Mouse (Mus musculus): ENCODE results near the gene Lpp. TPM values are rescaled to one million over a fixed set of nuclear protein-coding genes. Genes with fewer than 3 reads are reported as not detected.

The Lpp gene
- polyA plus RNA-seq, 1 experiment from 2014 or later: 69.5 TPM

- no peak overlapping the region for H3K4me3 ChIP-seq (replicated peaks)
- peaks cover 8% of the 10 kb centered on the region for H3K4me1 ChIP-seq
- no peak overlapping the region for H3K27ac ChIP-seq
- 80% methylated on average over 3 of the region's 3 CpGs for WGBS
- no peak overlapping the region for H3K4me2 ChIP-seq
- no peak for ATAC-seq (ENCODE audit: insufficient read depth, low FRiP score, low read depth)
- H3K9me3 ChIP-seq: no peaks in the 10 kb centered on the region
- H3K9ac ChIP-seq: no peak overlapping the region
- H3K36me3 ChIP-seq: no peaks in the 10 kb centered on the region
- no peaks in the 10 kb centered on the region for H3K27me3 ChIP-seq (replicated peaks)
These were observed 519.7 kb downstream of the Lpp start for GRCm38 (mm10) chr16:24913021-24913420.

DNA sequence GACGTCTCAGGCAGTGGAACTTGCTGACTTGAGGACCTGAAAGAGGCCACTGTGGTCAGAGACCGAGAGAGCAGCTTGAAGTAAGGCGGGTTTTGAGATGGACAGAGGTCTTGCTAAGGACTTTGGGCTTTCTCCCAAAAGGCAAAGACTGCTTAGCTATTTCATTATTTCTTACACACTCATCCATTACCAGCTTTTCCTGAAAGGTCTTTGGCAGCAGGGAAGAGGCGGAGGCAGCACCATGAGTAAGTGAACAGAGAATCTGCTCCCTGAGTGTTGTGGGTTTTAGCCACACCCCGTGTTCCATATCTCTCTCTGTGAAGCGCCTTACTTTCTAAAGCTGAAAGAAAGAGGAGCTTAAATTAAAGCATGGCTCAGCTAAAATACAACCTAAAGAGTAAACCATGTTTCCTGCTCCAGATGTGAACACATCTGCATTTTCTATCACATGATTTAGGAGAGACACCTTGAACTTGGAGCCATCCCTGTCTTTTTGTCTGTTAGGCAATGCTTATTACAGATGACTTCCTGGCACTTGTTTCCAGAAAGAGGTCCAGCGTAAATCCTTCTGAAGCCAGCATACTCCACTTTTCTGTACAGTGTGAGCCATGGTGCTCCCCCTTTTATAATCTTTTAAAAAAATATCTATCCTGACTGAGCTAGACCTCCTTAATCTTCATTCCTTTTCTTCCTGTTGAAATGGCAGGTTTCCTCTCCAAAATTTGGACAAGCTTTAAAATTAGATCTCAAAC, 520.5 kb downstream of the Lpp start:
- Histone ChIP-seq H3K4me3 (replicated peaks) (no peak overlapping the region), H3K4me1 (peaks cover 8% of the 10 kb centered on the region), H3K9me3 (no peaks in the 10 kb centered on the region), H3K4me2 (no peak overlapping the region), H3K36me3 (no peaks in the 10 kb centered on the region), H3K9ac (no peak overlapping the region), H3K27me3 (replicated peaks) (no peaks in the 10 kb centered on the region), H3K27ac (peak overlapping the region; percentile 67; the same call in 1 of the 2 replicates)
- WGBS: 48% methylated on average over 7 of the region's 7 CpGs
- ATAC-seq (ENCODE audit: insufficient read depth, low FRiP score, low read depth): no peak

DNA sequence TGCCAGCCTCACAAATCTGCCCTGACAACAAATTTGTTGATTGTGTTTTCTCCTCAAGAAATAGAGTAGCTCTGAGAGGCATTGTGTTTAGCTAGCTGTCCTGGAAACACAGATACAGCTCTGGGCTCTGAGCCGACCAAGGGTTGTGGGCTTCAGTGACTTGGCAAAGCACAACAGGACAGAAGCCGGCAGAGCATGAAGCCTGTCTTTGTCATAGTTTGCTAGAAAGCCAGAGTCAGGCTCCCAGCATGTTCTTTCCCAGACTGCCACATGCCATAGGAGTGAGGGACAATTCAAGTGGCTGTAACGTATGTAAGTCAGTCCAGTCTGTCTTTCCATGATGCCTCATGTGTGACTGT, 521.1 kb downstream of the Lpp start:
- Histone ChIP-seq H3K27ac (0 out of 2 replicates have a peak overlapping the region, but pooled peaks have one; percentile 67), H3K36me3 (no peaks in the 10 kb centered on the region)

DNA sequence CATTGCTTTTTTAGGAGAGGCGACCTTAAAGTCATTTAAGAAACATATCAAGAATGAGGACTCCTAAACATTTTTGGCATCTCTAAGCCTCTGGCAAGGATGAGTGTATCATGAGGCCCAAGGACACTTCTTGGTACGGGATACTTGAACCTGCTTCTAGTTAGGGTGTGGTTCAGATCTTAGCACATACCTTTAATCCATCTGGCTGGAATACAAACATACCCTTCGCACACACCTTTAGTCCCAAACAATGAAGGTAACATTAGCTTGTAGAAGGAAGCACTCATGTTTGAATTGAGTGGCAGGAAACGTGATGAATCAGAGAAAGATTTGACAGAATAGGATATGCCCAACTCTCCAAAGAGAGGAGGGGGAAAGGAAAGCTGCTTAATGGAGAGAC, 522.2 kb downstream of the Lpp start:
- H3K9ac ChIP-seq: no peak overlapping the region
- peaks cover 8% of the 10 kb centered on the region for H3K4me1 ChIP-seq
- no peaks in the 10 kb centered on the region for H3K27me3 ChIP-seq (replicated peaks)
- no peak overlapping the region for H3K4me2 ChIP-seq
- WGBS: 75% methylated on average over 4 of the region's 4 CpGs
- no peaks in the 10 kb centered on the region for H3K36me3 ChIP-seq
- no peaks in the 10 kb centered on the region for H3K9me3 ChIP-seq
- no peak for ATAC-seq (ENCODE audit: insufficient read depth, low FRiP score, low read depth)
- H3K27ac ChIP-seq: no peak overlapping the region
- no peak overlapping the region for H3K4me3 ChIP-seq (replicated peaks)

More for the DNA sequence above, 521.1 kb downstream of the Lpp start:
- ATAC-seq (ENCODE audit: insufficient read depth, low FRiP score, low read depth): 0 out of 2 replicates have a peak, but pooled peaks have one; percentile 58
- no peaks in the 10 kb centered on the region for H3K9me3 ChIP-seq
- H3K27me3 ChIP-seq (replicated peaks): no peaks in the 10 kb centered on the region
- H3K9ac ChIP-seq: no peak overlapping the region
- H3K4me1 ChIP-seq: peaks cover 8% of the 10 kb centered on the region
- 58% methylated on average over 3 of the region's 3 CpGs for WGBS
- H3K4me2 ChIP-seq: no peak overlapping the region
- no peak overlapping the region for H3K4me3 ChIP-seq (replicated peaks)

GRCm38 (mm10) chr16:24919349-24920012, 526.2 kb downstream of the Lpp start:
- WGBS: 43% methylated on average over 11 of the region's 11 CpGs
- H3K36me3 ChIP-seq: no peaks in the 10 kb centered on the region
- no peak overlapping the region for H3K4me2 ChIP-seq
- H3K27ac ChIP-seq: no peak overlapping the region
- H3K4me3 ChIP-seq (replicated peaks): no peak overlapping the region
- ATAC-seq (ENCODE audit: insufficient read depth, low FRiP score, low read depth): no peak
- no peaks in the 10 kb centered on the region for H3K27me3 ChIP-seq (replicated peaks)
- no peaks in the 10 kb centered on the region; the same call in 1 of the 2 replicates for H3K4me1 ChIP-seq
- H3K9ac ChIP-seq: no peak overlapping the region
- H3K9me3 ChIP-seq: no peaks in the 10 kb centered on the region

- Histone ChIP-seq H3K4me3 (replicated peaks) (no peak overlapping the region), H3K4me1 (no peaks in the 10 kb centered on the region), H3K27ac (no peak overlapping the region), H3K36me3 (no peaks in the 10 kb centered on the region), H3K27me3 (replicated peaks) (no peaks in the 10 kb centered on the region), H3K4me2 (no peak overlapping the region), H3K9ac (no peak overlapping the region), H3K9me3 (no peaks in the 10 kb centered on the region)
- ATAC-seq (ENCODE audit: insufficient read depth, low FRiP score, low read depth): no peak
These were observed 536.8 kb downstream of the Lpp start for GRCm38 (mm10) chr16:24930070-24930469.

GRCm38 (mm10) chr16:24930621-24931020, 537.3 kb downstream of the Lpp start:
- H3K4me1 ChIP-seq: no peaks in the 10 kb centered on the region
- H3K27ac ChIP-seq: no peak overlapping the region
- WGBS: 72% methylated on average over 5 of the region's 5 CpGs
- H3K4me2 ChIP-seq: no peak overlapping the region
- no peak overlapping the region for H3K4me3 ChIP-seq (replicated peaks)
- H3K9ac ChIP-seq: no peak overlapping the region
- H3K27me3 ChIP-seq (replicated peaks): no peaks in the 10 kb centered on the region
- no peaks in the 10 kb centered on the region for H3K36me3 ChIP-seq
- no peaks in the 10 kb centered on the region for H3K9me3 ChIP-seq
- no peak for ATAC-seq (ENCODE audit: insufficient read depth, low FRiP score, low read depth)

GRCm38 (mm10) chr16:24932816-24933215, 539.5 kb downstream of the Lpp start:
- Histone ChIP-seq H3K36me3 (no peaks in the 10 kb centered on the region), H3K27me3 (replicated peaks) (no peaks in the 10 kb centered on the region), H3K4me2 (no peak overlapping the region), H3K9ac (no peak overlapping the region), H3K4me1 (no peaks in the 10 kb centered on the region), H3K27ac (no peak overlapping the region), H3K9me3 (no peaks in the 10 kb centered on the region), H3K4me3 (replicated peaks) (no peak overlapping the region)
- 50% methylated on average over 3 of the region's 3 CpGs for WGBS
- no peak for ATAC-seq (ENCODE audit: insufficient read depth, low FRiP score, low read depth)

GRCm38 (mm10) chr16:24933691-24934090, 540.4 kb downstream of the Lpp start:
- Histone ChIP-seq H3K4me3 (replicated peaks) (no peak overlapping the region), H3K27me3 (replicated peaks) (no peaks in the 10 kb centered on the region), H3K9me3 (no peaks in the 10 kb centered on the region), H3K9ac (no peak overlapping the region), H3K4me1 (no peaks in the 10 kb centered on the region), H3K27ac (no peak overlapping the region), H3K36me3 (no peaks in the 10 kb centered on the region), H3K4me2 (no peak overlapping the region)
- 56% methylated on average over 4 of the region's 4 CpGs for WGBS
- no peak for ATAC-seq (ENCODE audit: insufficient read depth, low FRiP score, low read depth)

DNA sequence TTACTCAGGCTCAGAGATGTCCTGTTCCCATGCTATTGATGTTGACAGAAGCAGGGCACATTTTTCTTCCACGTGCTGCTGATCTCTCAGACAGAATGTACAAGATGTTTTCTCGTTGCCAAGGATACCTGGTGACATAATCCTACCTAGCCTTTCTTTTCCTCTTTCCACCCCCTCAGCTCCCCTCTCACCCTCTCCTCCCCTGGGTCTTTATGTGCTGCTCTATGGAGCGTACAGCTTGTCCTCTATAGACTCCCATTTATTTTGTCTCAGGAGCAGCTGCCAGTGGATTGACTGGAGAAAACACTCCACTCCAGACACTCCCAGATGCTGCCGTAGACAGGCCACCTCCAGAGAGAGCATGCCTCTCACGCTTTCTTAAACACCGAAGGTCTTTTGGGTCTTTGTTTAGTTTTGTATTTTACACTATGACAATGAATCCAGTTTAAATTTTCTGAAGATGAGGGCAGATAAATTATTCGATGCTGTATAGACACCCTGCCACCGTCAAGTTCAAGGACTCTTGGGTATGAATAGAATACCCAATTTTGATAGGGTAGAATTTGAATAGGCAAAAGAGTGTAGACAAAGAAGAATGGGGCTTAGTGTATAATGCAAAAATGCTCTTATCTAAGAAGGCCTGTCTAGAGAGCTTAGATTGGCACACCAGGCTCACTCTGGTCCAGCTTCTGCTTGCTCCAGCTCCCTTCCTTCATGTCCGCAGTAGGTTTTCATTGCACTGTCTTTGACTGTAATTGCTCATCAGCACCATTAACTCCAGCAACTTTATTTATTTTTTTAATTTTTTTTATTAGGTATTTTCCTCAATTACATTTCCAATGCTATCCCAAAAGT, 548.2 kb downstream of the Lpp start:
- Histone ChIP-seq H3K36me3 (no peaks in the 10 kb centered on the region), H3K4me3 (replicated peaks) (no peak overlapping the region), H3K4me2 (no peak overlapping the region), H3K9me3 (no peaks in the 10 kb centered on the region), H3K4me1 (no peaks in the 10 kb centered on the region), H3K9ac (no peak overlapping the region), H3K27me3 (replicated peaks) (no peaks in the 10 kb centered on the region), H3K27ac (no peak overlapping the region)
- ATAC-seq (ENCODE audit: insufficient read depth, low FRiP score, low read depth): no peak
- WGBS: 65% methylated on average over 9 of the region's 9 CpGs

- ATAC-seq (ENCODE audit: insufficient read depth, low FRiP score, low read depth): no peak
- no peaks in the 10 kb centered on the region for H3K4me1 ChIP-seq
- H3K4me3 ChIP-seq (replicated peaks): no peak overlapping the region
- no peak overlapping the region for H3K27ac ChIP-seq
- H3K9me3 ChIP-seq: no peaks in the 10 kb centered on the region
- no peaks in the 10 kb centered on the region for H3K27me3 ChIP-seq (replicated peaks)
- H3K36me3 ChIP-seq: no peaks in the 10 kb centered on the region
- H3K4me2 ChIP-seq: no peak overlapping the region
- 29% methylated on average over 6 of the region's 6 CpGs for WGBS
- H3K9ac ChIP-seq: no peak overlapping the region
These were observed 550.4 kb downstream of the Lpp start for GRCm38 (mm10) chr16:24943486-24944261.

Measured in stomach, embryonic 15.5 days (tissue).